Mouse (Mus musculus): ENCODE results near the gene Dnal4. TPM values are rescaled to one million over a fixed set of nuclear protein-coding genes. Genes with fewer than 3 reads are reported as not detected.
"Not testable (repeated sequence)": the region's sequence is repeated elsewhere in the genome, so short reads cannot be mapped to it uniquely, and the experiment has no call there.

Dnal4 gene
- polyA plus RNA-seq, 2 experiments, result 5.5 to 6.3 TPM

DNA sequence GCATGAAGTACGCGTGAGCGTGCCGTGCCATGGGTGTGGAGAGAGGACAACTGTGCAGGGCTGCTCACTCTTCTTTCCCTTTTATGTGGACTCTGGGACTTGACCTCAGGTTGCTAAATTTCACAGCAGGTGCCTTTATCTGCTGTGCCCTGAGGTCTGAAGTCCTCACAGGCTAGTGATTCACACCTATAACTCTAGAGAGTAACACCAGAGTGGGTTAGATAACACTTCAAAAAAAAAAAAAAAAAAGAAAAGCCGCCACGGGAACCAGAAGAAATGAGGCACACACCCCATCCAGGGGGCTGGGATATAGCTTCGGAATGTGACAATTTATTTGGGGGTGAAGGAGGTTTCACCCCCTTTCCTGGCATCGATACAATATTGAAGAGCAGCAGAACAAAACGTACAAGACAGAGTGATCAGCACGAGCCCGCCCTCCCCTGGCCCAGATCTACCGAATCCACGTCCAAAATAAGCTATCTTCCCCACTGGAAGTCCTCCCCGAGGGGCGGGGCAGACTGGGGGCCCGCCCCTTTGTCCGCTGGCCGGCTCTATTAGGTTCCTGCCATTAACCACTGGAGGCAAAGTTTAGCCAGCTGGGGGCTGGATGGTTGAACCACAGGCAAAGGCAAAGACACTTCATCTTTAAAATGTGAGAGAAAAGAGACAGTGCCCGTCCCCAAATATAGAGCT lies 46.1 kb upstream of the Dnal4 start:
- 53% methylated on average over 19 of the region's 19 CpGs for WGBS (ENCODE audit: insufficient replicate concordance)
- no peak for ATAC-seq (ENCODE audit: insufficient read depth)
- no peak overlapping the region for H3K4me3 ChIP-seq (ENCODE audit: insufficient read depth in 1 of 2, low read depth in 2 of 2, low read length in 2 of 2)
- H3K9ac ChIP-seq (replicated peaks), result no peak overlapping the region
- no peaks in the 10 kb centered on the region for H3K9me3 ChIP-seq (ENCODE audit: control insufficient read depth, low read length)
- H3K27me3 ChIP-seq (ENCODE audit: control insufficient read depth, insufficient read depth, low read length), result no peaks in the 10 kb centered on the region
- H3K4me1 ChIP-seq (replicated peaks; ENCODE audit: control insufficient read depth in 2 of 2, insufficient read depth in 2 of 2, low read length in 1 of 2), result peaks cover 0 to 2% of the 10 kb centered on the region in 2 experiments; a peak in 1 of 4 replicates
- no peak overlapping the region for H3K4me2 ChIP-seq (ENCODE audit: low read depth)
- TF ChIP-seq EP300 (IDR thresholded peaks at IDR 0.05; ENCODE audit: low read depth) (no peak), CTCF (IDR thresholded peaks at IDR 0.05; ENCODE audit: low read depth) (no peak)
- no peak for DNase-seq (ENCODE audit: low read depth in 3 of 3, low spot score in 3 of 3)
- no peaks in the 10 kb centered on the region for H3K36me3 ChIP-seq (replicated peaks; ENCODE audit: control insufficient read depth, insufficient read depth, low read depth)
- H3K27ac ChIP-seq, result no peak overlapping the region

DNA sequence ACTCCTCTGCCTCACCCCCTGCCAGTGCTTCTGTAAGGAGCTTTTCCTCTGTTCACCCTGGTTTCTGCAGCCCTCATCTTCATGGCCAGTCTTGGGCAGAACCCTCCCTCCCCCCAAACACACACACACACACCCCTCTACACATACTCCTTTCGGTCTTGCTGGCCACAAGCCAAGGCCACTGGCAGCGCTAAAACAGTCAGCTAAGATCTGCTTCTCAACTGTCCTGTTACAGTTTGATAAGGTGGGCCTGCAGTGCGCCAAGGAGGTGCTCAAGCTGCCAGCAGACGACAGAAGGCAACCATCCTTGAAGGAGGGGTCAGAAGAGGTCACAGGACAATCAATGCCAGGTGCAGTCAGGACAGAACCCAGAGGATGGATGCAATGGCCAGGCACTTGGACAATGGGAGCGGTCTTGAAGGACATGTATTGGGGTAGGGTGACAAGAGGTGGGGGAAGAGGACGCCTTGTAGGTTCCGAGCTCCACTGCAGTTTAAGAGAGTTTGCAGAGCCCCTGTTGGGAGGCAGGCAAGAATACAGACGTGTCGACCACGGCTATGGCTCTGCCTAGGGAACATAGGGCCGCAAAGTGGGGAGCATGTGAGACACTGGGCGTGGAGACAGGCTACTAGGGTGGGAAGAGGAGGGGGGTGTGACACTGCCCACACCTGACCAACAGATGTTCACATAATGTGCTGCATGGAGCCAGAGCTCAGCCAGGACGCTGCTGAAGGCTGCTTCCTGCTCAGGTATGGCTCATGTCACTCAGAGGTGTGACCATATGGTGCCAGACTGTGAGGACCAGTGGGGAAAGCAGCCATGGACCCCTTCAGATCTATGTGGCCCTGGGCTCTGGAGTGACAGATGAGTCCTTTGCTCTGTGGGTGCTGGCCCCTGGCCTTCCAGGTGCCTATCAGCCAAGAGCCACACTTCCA lies 44.9 kb upstream of the Dnal4 start:
- peaks cover 0 to 2% of the 10 kb centered on the region in 2 experiments; a peak in 1 of 4 replicates for H3K4me1 ChIP-seq (replicated peaks; ENCODE audit: control insufficient read depth in 2 of 2, insufficient read depth in 2 of 2, low read length in 1 of 2)
- no peaks in the 10 kb centered on the region; the same call in 1 of the 2 replicates for H3K9me3 ChIP-seq (ENCODE audit: control insufficient read depth, low read length)
- no peak overlapping the region for H3K27ac ChIP-seq
- H3K4me3 ChIP-seq (ENCODE audit: insufficient read depth in 1 of 2, low read depth in 2 of 2, low read length in 2 of 2), result no peak overlapping the region
- H3K27me3 ChIP-seq (ENCODE audit: control insufficient read depth, insufficient read depth, low read length), result no peaks in the 10 kb centered on the region
- WGBS (ENCODE audit: insufficient replicate concordance), result 53% methylated on average over 13 of the region's 13 CpGs
- TF ChIP-seq CTCF (IDR thresholded peaks at IDR 0.05; ENCODE audit: low read depth), result no peak
- no peak for TF ChIP-seq EP300 (IDR thresholded peaks at IDR 0.05; ENCODE audit: low read depth)
- ATAC-seq (ENCODE audit: insufficient read depth), result peak; percentile 63; the same call in 1 of the 2 replicates
- H3K4me2 ChIP-seq (ENCODE audit: low read depth), result no peak overlapping the region
- no peak overlapping the region for H3K9ac ChIP-seq (replicated peaks)
- no peak for DNase-seq (ENCODE audit: low read depth in 3 of 3, low spot score in 3 of 3)
- H3K36me3 ChIP-seq (replicated peaks; ENCODE audit: control insufficient read depth, insufficient read depth, low read depth), result no peaks in the 10 kb centered on the region

DNA sequence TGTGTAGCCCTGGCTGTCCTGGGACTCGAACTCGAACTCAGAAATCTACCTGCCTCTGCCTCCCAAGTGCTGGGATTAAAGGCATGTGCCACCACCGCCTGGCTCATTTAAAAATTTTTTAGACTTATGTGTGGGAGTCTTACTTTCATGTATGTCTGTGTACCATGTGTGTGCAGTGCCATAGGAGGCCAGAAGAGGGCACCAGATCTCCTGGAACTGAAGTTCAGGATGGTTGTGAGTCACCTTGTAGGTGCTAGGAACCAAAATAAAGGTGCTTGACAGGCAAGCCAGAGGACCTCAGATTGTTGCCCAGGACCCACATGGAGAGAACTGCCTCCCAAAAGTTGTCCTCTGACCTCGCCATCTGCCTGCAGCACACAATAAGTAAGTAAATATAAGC lies 40.7 kb upstream of the Dnal4 start:
- no peak overlapping the region for H3K9ac ChIP-seq (replicated peaks)
- H3K9me3 ChIP-seq (ENCODE audit: control insufficient read depth, low read length), result no peaks in the 10 kb centered on the region; the same call in 1 of the 2 replicates
- H3K36me3 ChIP-seq (replicated peaks; ENCODE audit: control insufficient read depth, insufficient read depth, low read depth), result no peaks in the 10 kb centered on the region
- WGBS (ENCODE audit: insufficient replicate concordance), result 58% methylated on average over 4 of the region's 4 CpGs
- no peak for ATAC-seq (ENCODE audit: insufficient read depth)
- no peak for DNase-seq (ENCODE audit: low read depth in 3 of 3, low spot score in 3 of 3)
- H3K4me1 ChIP-seq (replicated peaks; ENCODE audit: control insufficient read depth in 2 of 2, insufficient read depth in 2 of 2, low read length in 1 of 2), result peaks cover 0 to 2% of the 10 kb centered on the region in 2 experiments; a peak in 1 of 4 replicates
- no peaks in the 10 kb centered on the region for H3K27me3 ChIP-seq (ENCODE audit: control insufficient read depth, insufficient read depth, low read length)
- H3K4me2 ChIP-seq (ENCODE audit: low read depth), result no peak overlapping the region
- no peak overlapping the region for H3K4me3 ChIP-seq (ENCODE audit: insufficient read depth in 1 of 2, low read depth in 2 of 2, low read length in 2 of 2)
- TF ChIP-seq CTCF (IDR thresholded peaks at IDR 0.05; ENCODE audit: low read depth) (peak; percentile 45), EP300 (IDR thresholded peaks at IDR 0.05; ENCODE audit: low read depth) (no peak)
- no peak overlapping the region for H3K27ac ChIP-seq

DNA sequence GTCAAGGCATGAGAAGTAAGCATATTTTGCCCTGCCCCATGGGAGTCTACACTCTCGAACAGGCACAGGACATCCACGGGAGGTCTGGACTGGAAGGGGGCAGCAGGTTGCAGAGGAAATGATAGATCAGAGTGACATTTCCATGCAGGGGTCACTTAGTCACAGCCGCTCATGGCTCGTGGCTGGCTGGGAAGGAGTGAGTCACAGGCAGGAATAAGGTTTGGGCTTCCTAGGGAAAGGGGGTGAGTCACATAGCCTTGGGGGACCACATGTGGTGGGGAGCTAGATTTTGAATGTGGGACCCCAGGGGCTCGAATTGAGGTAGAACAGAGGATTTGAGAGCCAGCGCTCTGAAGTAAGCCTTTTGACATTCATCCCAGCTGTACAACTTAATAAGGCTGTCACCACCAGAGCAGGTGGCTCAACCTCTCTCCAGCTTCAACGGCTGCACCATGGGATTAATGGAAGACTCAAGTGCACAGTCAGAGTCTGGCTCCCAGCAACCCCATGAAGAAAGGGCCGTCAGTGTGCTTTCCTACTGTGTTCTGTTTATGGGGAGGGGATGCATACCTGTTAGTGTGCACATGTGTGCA lies 36.1 kb upstream of the Dnal4 start:
- no peak for TF ChIP-seq EP300 (IDR thresholded peaks at IDR 0.05; ENCODE audit: low read depth)
- no peak for TF ChIP-seq CTCF (IDR thresholded peaks at IDR 0.05; ENCODE audit: low read depth)
- DNase-seq (ENCODE audit: low read depth in 3 of 3, low spot score in 3 of 3) (no peak), ATAC-seq (ENCODE audit: insufficient read depth) (no peak)
- Histone ChIP-seq H3K9ac (replicated peaks) (no peak overlapping the region), H3K9me3 (ENCODE audit: control insufficient read depth, low read length) (no peaks in the 10 kb centered on the region; the same call in 1 of the 2 replicates), H3K4me2 (ENCODE audit: low read depth) (no peak overlapping the region), H3K27ac (no peak overlapping the region), H3K4me1 (replicated peaks; ENCODE audit: control insufficient read depth in 2 of 2, insufficient read depth in 2 of 2, low read length in 1 of 2) (no peaks in the 10 kb centered on the region), H3K4me3 (ENCODE audit: insufficient read depth in 1 of 2, low read depth in 2 of 2, low read length in 2 of 2) (no peak overlapping the region), H3K36me3 (replicated peaks; ENCODE audit: control insufficient read depth, insufficient read depth, low read depth) (no peaks in the 10 kb centered on the region), H3K27me3 (ENCODE audit: control insufficient read depth, insufficient read depth, low read length) (peaks cover 3% of the 10 kb centered on the region; the same call in 1 of the 2 replicates)
- 29% methylated on average over 8 of the region's 8 CpGs for WGBS (ENCODE audit: insufficient replicate concordance)

GRCm38 (mm10) chr15:79812840-79813239 lies 35.2 kb upstream of the Dnal4 start:
- not testable (repeated sequence) for H3K9ac ChIP-seq (replicated peaks); H3K27ac ChIP-seq; H3K4me1 ChIP-seq (replicated peaks; ENCODE audit: control insufficient read depth in 2 of 2, insufficient read depth in 2 of 2, low read length in 1 of 2); H3K9me3 ChIP-seq (ENCODE audit: control insufficient read depth, low read length); H3K27me3 ChIP-seq (ENCODE audit: control insufficient read depth, insufficient read depth, low read length); H3K4me3 ChIP-seq (ENCODE audit: insufficient read depth in 1 of 2, low read depth in 2 of 2, low read length in 2 of 2); ATAC-seq (ENCODE audit: insufficient read depth); H3K4me2 ChIP-seq (ENCODE audit: low read depth); H3K36me3 ChIP-seq (replicated peaks; ENCODE audit: control insufficient read depth, insufficient read depth, low read depth); DNase-seq (ENCODE audit: low read depth in 3 of 3, low spot score in 3 of 3)
- WGBS (ENCODE audit: insufficient replicate concordance), result 34% methylated on average over 2 of the region's 2 CpGs
